Mouse (Mus musculus): ENCODE data around the gene Ank2.
"Not testable (repeated sequence)": the region's sequence is repeated elsewhere in the genome, so short reads cannot be mapped to it uniquely, and the experiment has no call there.

Ank2 gene

GRCm38 (mm10) chr3:127414438-127414837, 84.7 kb downstream of the Ank2 start:
- no peak for DNase-seq (ENCODE audit: low spot score in 2 of 2)

- peak; percentile 35 to 74 for DNase-seq (ENCODE audit: low spot score in 2 of 2)
These were observed 90.2 kb downstream of the Ank2 start for GRCm38 (mm10) chr3:127408684-127409550.

GRCm38 (mm10) chr3:127407868-127408574, 91.1 kb downstream of the Ank2 start:
- DNase-seq (ENCODE audit: low spot score in 2 of 2) = peak in 1 of 2 experiments; percentile 4

- no peak for DNase-seq (ENCODE audit: low spot score in 2 of 2)
These were observed 92.3 kb downstream of the Ank2 start for GRCm38 (mm10) chr3:127406883-127407282.

GRCm38 (mm10) chr3:127404371-127404770, 94.8 kb downstream of the Ank2 start:
- DNase-seq (ENCODE audit: low spot score in 2 of 2) = no peak

- no peak for DNase-seq (ENCODE audit: low spot score in 2 of 2)
These were observed 98.2 kb downstream of the Ank2 start for GRCm38 (mm10) chr3:127400976-127401375.

GRCm38 (mm10) chr3:127400468-127400867, 98.7 kb downstream of the Ank2 start:
- DNase-seq (ENCODE audit: low spot score in 2 of 2) = not testable (repeated sequence)

- DNase-seq (ENCODE audit: low spot score in 2 of 2) = no peak
These were observed 101.4 kb downstream of the Ank2 start for GRCm38 (mm10) chr3:127397774-127398173.

GRCm38 (mm10) chr3:127395202-127395601, 103.9 kb downstream of the Ank2 start:
- no peak for DNase-seq (ENCODE audit: low spot score in 2 of 2)

GRCm38 (mm10) chr3:127387016-127387517, 112.1 kb downstream of the Ank2 start:
- peak in 1 of 2 experiments; percentile 48 for DNase-seq (ENCODE audit: low spot score in 2 of 2)

- no peak for DNase-seq (ENCODE audit: low spot score in 2 of 2)
These were observed 115.9 kb downstream of the Ank2 start for GRCm38 (mm10) chr3:127383231-127383630.

- DNase-seq (ENCODE audit: low spot score in 2 of 2) = no peak
These were observed 122.2 kb downstream of the Ank2 start for GRCm38 (mm10) chr3:127376901-127377460.

GRCm38 (mm10) chr3:127375956-127376660, 123.0 kb downstream of the Ank2 start:
- no peak for DNase-seq (ENCODE audit: low spot score in 2 of 2)

GRCm38 (mm10) chr3:127374190-127374710, 124.9 kb downstream of the Ank2 start:
- no peak for DNase-seq (ENCODE audit: low spot score in 2 of 2)

GRCm38 (mm10) chr3:127371774-127372173, 127.4 kb downstream of the Ank2 start:
- no peak for DNase-seq (ENCODE audit: low spot score in 2 of 2)

- no peak for DNase-seq (ENCODE audit: low spot score in 2 of 2)
These were observed 129.6 kb downstream of the Ank2 start for GRCm38 (mm10) chr3:127369529-127369928.

- no peak for DNase-seq (ENCODE audit: low spot score in 2 of 2)
These were observed 131.7 kb downstream of the Ank2 start for GRCm38 (mm10) chr3:127367450-127367849.

GRCm38 (mm10) chr3:127363512-127363911, 135.6 kb downstream of the Ank2 start:
- DNase-seq (ENCODE audit: low spot score in 2 of 2) = no peak

- DNase-seq (ENCODE audit: low spot score in 2 of 2) = no peak
These were observed 136.3 kb downstream of the Ank2 start for GRCm38 (mm10) chr3:127362611-127363393.

- DNase-seq (ENCODE audit: low spot score in 2 of 2) = no peak
These were observed 137.3 kb downstream of the Ank2 start for GRCm38 (mm10) chr3:127361846-127362245.

- no peak for DNase-seq (ENCODE audit: low spot score in 2 of 2)
These were observed 137.8 kb downstream of the Ank2 start for GRCm38 (mm10) chr3:127361384-127361783.
